Mouse (Mus musculus): ENCODE results near the gene Anapc11.

Anapc11 gene

GRCm38 (mm10) chr11:120606764-120607163 lies 8.5 kb downstream of the Anapc11 start:
- no peak for DNase-seq (ENCODE audit: low spot score)

GRCm38 (mm10) chr11:120608241-120609034 lies 10.2 kb downstream of the Anapc11 start, which contains the start of gene Npb:
Npb (plus strand) TSS chr11:120608477.
- no peak for DNase-seq (ENCODE audit: low spot score)

DNA sequence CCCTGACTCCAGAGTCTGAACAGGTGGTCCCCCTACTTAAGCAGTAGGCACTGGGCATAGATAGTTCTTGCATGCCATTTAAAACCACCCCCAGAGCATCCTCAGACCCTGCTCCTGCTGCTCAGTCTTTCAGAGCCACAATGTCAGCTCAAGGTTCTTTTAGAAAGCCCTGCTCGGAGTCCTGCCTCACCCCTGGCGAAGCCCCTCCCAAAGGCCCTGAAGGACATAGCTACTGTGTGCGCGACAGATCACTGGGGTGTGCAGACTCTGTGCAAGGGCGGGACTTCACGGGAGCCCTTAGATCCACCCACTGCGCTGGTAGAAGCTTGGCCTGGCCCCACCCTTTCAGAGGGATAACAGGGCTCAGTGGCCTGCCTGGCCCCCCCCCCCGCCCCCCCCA lies 11.0 kb downstream of the Anapc11 start:
- no peak for DNase-seq (ENCODE audit: low spot score)

GRCm38 (mm10) chr11:120610477-120611046 lies 12.3 kb downstream of the Anapc11 start:
- no peak for DNase-seq (ENCODE audit: low spot score)

DNA sequence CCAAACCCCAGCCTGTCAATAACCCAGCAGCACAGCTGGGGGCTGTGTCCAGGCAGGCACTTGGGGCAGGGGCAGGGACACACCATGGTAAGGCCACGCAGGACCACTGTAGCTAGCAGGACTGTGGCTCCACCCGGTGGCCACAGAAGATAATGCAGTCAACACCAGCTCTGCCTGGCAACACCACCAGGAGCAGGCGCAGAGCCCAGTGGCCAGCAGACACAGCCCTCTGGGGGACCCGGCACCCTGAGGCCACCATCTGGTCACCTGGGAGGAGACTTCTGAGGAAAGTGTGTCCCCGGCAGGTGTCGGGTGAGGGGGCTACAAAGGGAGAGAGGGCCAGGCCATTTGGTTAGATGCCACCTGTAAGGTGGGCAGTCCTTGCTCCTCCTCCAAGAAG lies 14.5 kb downstream of the Anapc11 start:
- peak; percentile 83 for DNase-seq (ENCODE audit: low spot score)

DNA sequence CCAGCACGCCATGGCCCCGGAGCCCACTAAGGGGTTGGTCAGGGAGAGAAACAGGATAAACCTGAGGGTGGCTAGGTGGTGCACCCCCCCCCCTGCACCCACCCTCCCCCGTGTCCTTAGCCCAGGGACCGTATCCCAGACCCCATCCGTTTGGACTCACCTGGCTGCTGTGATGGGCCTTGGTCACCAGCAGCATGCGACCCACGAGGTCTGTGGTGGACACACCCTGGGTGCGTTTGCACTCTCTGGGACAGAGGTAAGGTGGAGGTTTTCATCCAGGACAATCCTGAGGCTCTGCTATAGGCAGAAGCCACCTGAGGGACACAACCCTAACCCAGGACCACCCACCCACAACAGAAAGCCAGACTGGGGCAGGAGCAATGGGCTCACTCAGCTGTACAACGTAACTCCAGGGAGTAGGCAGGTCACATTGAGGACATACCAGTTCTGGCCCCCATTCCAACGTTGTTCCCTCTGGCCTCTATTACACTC lies 15.3 kb downstream of the Anapc11 start:
- DNase-seq (ENCODE audit: low spot score) = no peak

DNA sequence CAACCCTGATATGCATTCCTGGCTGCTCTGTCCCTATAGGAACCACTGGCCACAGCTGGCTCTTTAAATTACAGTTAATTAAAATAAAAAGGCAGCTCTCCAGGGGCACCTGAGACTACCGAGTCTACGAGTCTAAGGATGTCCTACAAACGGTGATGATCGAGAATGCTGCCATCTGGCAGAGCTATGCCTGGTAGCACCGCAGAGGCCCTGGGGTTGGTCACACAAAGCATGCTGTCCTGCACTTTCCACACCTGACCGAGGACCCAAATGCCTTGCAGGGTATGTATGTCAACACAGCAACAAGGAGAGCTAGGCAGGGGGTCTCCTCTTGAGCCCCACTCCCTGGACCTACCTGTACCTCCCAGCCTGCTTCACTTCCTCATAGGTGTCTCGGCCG lies 15.8 kb downstream of the Anapc11 start:
- DNase-seq (ENCODE audit: low spot score) = no peak

DNA sequence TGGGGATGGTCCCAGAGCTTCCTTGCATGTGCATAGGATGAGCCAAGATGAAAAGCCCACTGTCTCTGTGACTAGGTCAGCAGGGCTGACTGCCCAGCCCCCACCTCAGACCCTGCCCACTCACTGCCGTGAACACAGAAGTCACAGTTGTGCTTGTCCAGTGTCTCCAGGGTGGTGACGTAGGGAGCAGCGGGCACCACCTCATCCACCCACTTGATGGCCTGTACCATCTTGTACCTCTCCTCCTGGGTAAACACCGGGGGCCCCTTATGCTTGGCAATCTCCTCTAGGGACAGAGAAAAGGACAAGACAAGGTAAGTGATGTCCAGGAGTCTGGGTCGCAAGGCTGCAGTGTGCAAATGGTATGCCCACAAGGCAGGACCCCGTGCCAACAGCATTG lies 16.9 kb downstream of the Anapc11 start:
- DNase-seq (ENCODE audit: low spot score) = no peak

DNA sequence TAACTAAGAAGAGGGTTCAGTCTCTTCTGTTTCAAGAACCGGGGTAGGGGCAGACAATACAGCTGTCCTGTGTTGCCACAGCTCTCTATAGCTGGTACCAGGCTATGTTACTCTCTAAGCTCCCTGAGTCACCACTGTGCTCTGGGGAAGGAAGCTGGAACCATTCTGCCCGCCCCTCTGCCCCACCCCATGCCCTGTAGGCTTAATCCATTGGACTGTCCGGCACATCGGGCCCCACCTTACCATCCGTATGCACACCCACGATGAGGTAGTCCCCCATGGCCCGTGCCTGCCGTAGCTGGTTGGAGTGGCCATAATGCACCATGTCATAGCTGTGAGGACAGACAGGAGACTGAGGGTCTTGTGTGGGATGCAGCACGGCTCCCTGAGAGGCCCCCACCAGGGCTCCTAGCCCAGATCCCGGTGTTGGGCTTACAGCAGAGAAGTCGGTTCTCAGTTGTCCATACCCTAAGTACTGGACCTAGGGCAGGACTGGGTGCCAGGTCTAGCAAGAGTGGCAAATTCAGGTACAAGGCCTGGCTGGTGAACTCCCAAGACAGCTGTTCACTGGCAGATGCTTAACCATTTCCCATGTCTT lies 17.5 kb downstream of the Anapc11 start:
- no peak for DNase-seq (ENCODE audit: low spot score)

GRCm38 (mm10) chr11:120616617-120617294 lies 18.5 kb downstream of the Anapc11 start:
- no peak for DNase-seq (ENCODE audit: low spot score)

GRCm38 (mm10) chr11:120617519-120618112 lies 19.4 kb downstream of the Anapc11 start, which contains the start of gene Pcyt2:
Pcyt2 (minus strand) TSS chr11:120617936.
- peak; percentile 90 for DNase-seq (ENCODE audit: low spot score)

- no peak for DNase-seq (ENCODE audit: low spot score)
Measured at GRCm38 (mm10) chr11:120618619-120619535, 20.7 kb downstream of the Anapc11 start.

- DNase-seq (ENCODE audit: low spot score) = no peak
Measured at GRCm38 (mm10) chr11:120620195-120620594, 22.0 kb downstream of the Anapc11 start.

DNA sequence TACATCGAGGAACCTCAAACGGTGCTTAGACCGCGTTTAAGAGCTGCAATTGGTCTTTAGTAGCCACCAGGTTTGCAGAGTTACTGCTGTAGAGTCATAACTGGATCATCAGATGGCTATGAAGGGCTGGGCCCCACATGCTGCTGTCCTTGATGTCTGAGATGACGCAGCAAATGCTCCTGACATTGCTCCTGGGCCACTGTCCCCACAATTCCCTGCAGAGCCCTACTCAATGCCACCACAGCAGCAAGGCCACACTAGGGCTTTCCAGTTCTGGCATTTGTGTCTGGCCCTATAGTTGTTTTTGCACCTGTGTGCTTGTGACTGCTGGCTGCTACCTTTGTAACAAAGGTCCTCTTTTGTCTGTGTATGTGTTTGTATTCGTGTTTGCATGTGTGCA lies 24.6 kb downstream of the Anapc11 start:
- DNase-seq (ENCODE audit: low spot score) = no peak

GRCm38 (mm10) chr11:120623961-120624679 lies 25.9 kb downstream of the Anapc11 start:
- DNase-seq (ENCODE audit: low spot score) = peak; percentile 65

DNA sequence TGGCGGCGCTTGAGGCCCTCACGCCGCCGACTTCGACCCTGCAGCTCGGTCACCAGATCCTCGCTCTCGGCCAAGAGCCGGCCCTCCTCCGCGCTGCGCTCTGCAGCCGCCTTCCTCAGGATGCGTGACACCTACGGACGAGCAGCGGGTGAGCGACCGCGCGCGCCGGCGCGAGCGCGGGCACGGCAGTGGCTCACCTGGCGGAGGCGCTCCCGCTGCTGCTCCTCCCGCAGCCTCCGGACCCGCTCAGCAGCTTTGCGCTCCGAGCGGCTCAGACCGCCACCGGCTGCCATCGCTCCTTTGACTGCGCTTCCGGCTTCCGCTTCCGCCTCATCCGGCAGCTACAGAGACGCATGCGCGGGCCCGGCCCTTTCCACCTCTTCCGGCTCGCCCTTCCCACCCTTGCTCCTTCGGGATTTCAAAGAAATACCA lies 26.5 kb downstream of the Anapc11 start:
- DNase-seq (ENCODE audit: low spot score) = peak; percentile 94

- no peak for DNase-seq (ENCODE audit: low spot score)
Measured at GRCm38 (mm10) chr11:120625152-120625775, 27.0 kb downstream of the Anapc11 start, which contains the start of gene Sirt7. Sirt7 (minus strand) TSS chr11:120625240.

DNA sequence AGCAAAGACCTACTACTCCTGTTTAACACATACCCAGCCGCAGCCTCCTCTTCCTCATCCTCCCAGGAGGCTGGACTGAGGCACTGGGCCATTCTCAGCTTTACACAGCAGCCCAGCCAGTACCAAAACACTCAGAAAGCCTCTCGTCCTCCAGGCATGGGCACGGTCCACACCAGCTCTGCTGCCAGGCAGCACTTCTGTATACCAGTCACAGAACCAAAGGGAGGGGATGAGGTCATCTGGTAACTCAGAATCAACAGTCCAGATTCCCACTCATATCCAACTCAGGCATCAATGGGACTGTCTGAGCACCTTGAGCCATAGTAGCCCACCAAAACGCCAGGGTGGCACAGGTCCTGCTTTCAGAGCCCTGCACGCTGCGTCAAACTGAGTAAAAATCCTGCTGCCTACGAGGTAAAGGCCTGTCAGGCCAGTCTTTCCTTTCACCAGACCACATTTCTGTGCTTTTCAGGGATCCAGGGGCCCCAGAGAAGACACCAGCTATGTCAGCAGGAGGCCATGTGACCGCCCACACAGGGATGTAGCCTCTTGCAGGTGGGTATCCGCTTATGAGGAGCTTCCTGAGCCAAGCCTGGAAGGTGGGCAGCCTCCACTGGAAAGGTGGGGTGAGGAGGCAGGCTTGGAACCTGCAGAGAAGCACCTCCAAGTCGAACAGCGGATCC lies 28.7 kb downstream of the Anapc11 start:
- no peak for DNase-seq (ENCODE audit: low spot score)
